Mouse (Mus musculus): ENCODE measurements at regions not wholly inside any gene's neighbourhood (a gene's known extent, or its start where the extent isn't known, plus 50 kb on each side); places are given as distances from the start of the nearest gene placed in this dataset.
A peak's percentile ranks its signal among the peaks of the same experiment; 100 is the strongest.

DNA sequence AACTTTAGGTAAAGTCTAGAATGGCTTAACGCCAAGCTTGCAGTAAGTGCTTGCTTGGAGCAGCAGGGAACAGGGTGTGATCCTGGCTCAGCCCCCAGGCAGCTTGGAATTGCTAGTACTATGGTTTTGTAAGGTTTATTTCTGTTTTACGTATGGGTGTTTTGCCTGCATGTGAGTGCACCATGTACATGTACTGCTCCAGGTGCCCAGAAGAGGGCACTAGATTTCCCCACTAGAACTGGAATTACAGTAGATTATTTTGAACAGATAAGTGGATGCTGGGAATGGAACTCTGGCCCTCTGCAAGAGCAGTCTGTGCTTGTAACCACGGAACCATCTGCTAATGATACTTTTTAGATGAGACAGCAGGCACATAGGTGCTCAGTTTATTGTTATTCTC is 237.6 kb downstream of the Skap2 start:
- TF ChIP-seq CTCF (IDR thresholded peaks at IDR 0.05; ENCODE audit: low read depth, low read length) (peak; percentile 24), POLR2A (IDR thresholded peaks at IDR 0.05; ENCODE audit: insufficient read depth, low read length) (no peak)

All from ES-Bruce4 (cell line).